In the genomic region with DNA sequence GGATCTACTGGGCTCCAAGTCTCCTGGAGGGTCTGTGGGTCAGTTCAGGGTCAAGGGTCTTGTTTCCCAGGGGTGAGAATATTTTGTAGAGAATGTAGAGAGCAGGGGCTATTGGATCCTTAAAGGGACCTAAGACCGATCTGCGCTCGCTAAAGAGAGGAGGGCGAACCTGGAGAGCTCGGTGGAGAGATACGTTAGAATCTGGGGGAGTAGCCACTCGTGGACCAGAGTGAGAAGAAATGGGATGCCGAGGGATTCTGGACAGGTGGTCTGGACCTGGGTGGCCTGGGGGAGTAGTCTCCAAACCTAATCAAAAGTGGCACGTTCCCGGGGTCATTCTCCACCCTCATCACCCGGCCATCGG, we compare ENCODE assay signal across 8 mouse cellular contexts. TPM values are rescaled to one million over a fixed set of nuclear protein-coding genes. Genes with fewer than 3 reads are reported as not detected.
DNase-seq lines count a peak whose midpoint lies in the region; ATAC-seq and TF ChIP-seq lines count a peak whose summit lies in the region.

No protein-coding gene starts in this region.

- H3K4me2 ChIP-seq in lung, embryonic 15.5 days = peak overlapping the region; percentile 77
- peak overlapping the region; percentile 84 for H3K4me2 ChIP-seq in limb, embryonic 11.5 days (ENCODE audit: low read depth, severe bottlenecking)

- under 1% methylated on average over 12 of the region's 12 CpGs for WGBS in lung, embryonic 15.5 days
- WGBS in limb, embryonic 11.5 days = 1% methylated on average over 12 of the region's 12 CpGs
- 2% methylated on average over 12 of the region's 12 CpGs for WGBS in small intestine, adult 2 months

- no peaks in the 10 kb centered on the region for H3K36me3 ChIP-seq in lung, embryonic 15.5 days
- no peaks in the 10 kb centered on the region for H3K36me3 ChIP-seq in limb, embryonic 11.5 days (ENCODE audit: control insufficient read depth, insufficient read depth, low read length)
- H3K36me3 ChIP-seq in small intestine, adult 2 months (ENCODE audit: control insufficient read depth, insufficient read depth, low read length) = no peaks in the 10 kb centered on the region

- H3K9ac ChIP-seq in lung, embryonic 15.5 days = peak overlapping the region; percentile 43
- peak overlapping the region; percentile 30; the same call in 1 of the 2 replicates for H3K9ac ChIP-seq in limb, embryonic 11.5 days (ENCODE audit: low read length)

- peaks cover 44% of the 10 kb centered on the region for H3K4me1 ChIP-seq in lung, embryonic 15.5 days
- H3K4me1 ChIP-seq in limb, embryonic 11.5 days (ENCODE audit: control insufficient read depth, insufficient read depth, low read length) = peaks cover 15% of the 10 kb centered on the region; the same call in 1 of the 2 replicates
- H3K4me1 ChIP-seq in small intestine, adult 2 months (ENCODE audit: control insufficient read depth, insufficient read depth, insufficient read length, low read length) = peaks cover 6% of the 10 kb centered on the region

- ATAC-seq in lung, embryonic 15.5 days (ENCODE audit: borderline replicate concordance, extremely low read depth, low FRiP score, low TSS enrichment) = no peak
- no peak for ATAC-seq in limb, embryonic 11.5 days (ENCODE audit: insufficient number of reproducible peaks, low FRiP score, low TSS enrichment, low read depth)

- TF ChIP-seq CTCF in small intestine, adult 2 months (IDR thresholded peaks at IDR 0.05; ENCODE audit: extremely low read depth, insufficient read length, insufficient replicate concordance, low read depth, low read length) = no peak

- peak overlapping the region; percentile 43 for H3K4me3 ChIP-seq in lung, embryonic 15.5 days
- H3K4me3 ChIP-seq in limb, embryonic 11.5 days (ENCODE audit: low read depth, low read length) = peak overlapping the region; percentile 32
- H3K4me3 ChIP-seq in small intestine, adult 2 months (ENCODE audit: low read depth, low read length) = peak overlapping the region; percentile 57

- H3K27ac ChIP-seq in lung, embryonic 15.5 days = peak overlapping the region; percentile 48
- no peak overlapping the region for H3K27ac ChIP-seq in limb, embryonic 11.5 days (replicated peaks; ENCODE audit: low read depth, low read length)
- no peak overlapping the region for H3K27ac ChIP-seq in small intestine, adult 2 months (ENCODE audit: insufficient read depth, low read depth, low read length)

- TF ChIP-seq POLR2A in small intestine, adult 2 months (IDR thresholded peaks at IDR 0.05; ENCODE audit: low read depth, low read length) = no peak

- H3K27me3 ChIP-seq in lung, embryonic 15.5 days = peaks cover 26% of the 10 kb centered on the region
- peaks cover 27% of the 10 kb centered on the region for H3K27me3 ChIP-seq in limb, embryonic 11.5 days (ENCODE audit: control insufficient read depth, insufficient read depth, low read length)
- H3K27me3 ChIP-seq in small intestine, adult 2 months (ENCODE audit: control insufficient read depth, insufficient read depth, low read length) = peaks cover 18% of the 10 kb centered on the region

- DNase-seq in adrenal gland, adult 2 months = peak; percentile 14
- DNase-seq in adrenal gland, postnatal 36 days = no peak
- DNase-seq in lung, postnatal 14 days = no peak
- DNase-seq in limb, embryonic 11.5 days (ENCODE audit: low spot score) = peak; percentile 47
- no peak for DNase-seq in urinary bladder, postnatal 4 days (ENCODE audit: low spot score in 2 of 2)
- DNase-seq in frontal cortex, postnatal 36 days (ENCODE audit: low spot score in 2 of 2) = no peak

- H3K9me3 ChIP-seq in lung, embryonic 15.5 days = no peaks in the 10 kb centered on the region
- no peaks in the 10 kb centered on the region for H3K9me3 ChIP-seq in limb, embryonic 11.5 days (ENCODE audit: control insufficient read depth, low read length)

RNA-seq across cellular contexts. Expression of a gene that starts 0.4 kb away (rescaled TPM):
- 10 to 100 TPM; 13.3 to 16.5 TPM for total RNA-seq in adrenal gland, adult 2 months (2021)
- polyA plus RNA-seq in adrenal gland, adult 2 months (2012; rRNA removed) = 2.0 and 2.3 TPM in 2 replicates
- 1 to 10 TPM; 8.2 to 9.8 TPM for total RNA-seq in adrenal gland, postnatal 36 days (2021)
- polyA plus RNA-seq in lung, embryonic 15.5 days (2015; fragmentation: Nextera tagmentation; extraction: Ambion mirVana) = 6.3 and 7.8 TPM in 2 replicates
- polyA plus RNA-seq in limb, embryonic 11.5 days (2014; fragmentation: Nextera tagmentation; extraction: Ambion mirVana) = 0.63 and 0.94 TPM in 2 replicates
- polyA plus RNA-seq in small intestine, adult 2 months (2012; rRNA removed) = 0.18 and 0.25 TPM in 2 replicates

RNA-seq across cellular contexts. Expression of a gene that starts 27.4 kb away (rescaled TPM):
- total RNA-seq in adrenal gland, adult 2 months (2021) = 10 to 100 TPM in 1 of 2 experiments, 1 to 10 TPM in 1; 9.1 to 11.2 TPM
- 19.2 and 24.0 TPM in 2 replicates for polyA plus RNA-seq in adrenal gland, adult 2 months (2012; rRNA removed)
- total RNA-seq in adrenal gland, postnatal 36 days (2021) = 10 to 100 TPM in 1 of 2 experiments, 1 to 10 TPM in 1; 9.6 to 11.9 TPM
- polyA plus RNA-seq in lung, embryonic 15.5 days (2015; fragmentation: Nextera tagmentation; extraction: Ambion mirVana) = 10.9 and 13.5 TPM in 2 replicates
- 5.8 and 7.5 TPM in 2 replicates for polyA plus RNA-seq in limb, embryonic 11.5 days (2014; fragmentation: Nextera tagmentation; extraction: Ambion mirVana)
- 8.7 and 13.6 TPM in 2 replicates for polyA plus RNA-seq in small intestine, adult 2 months (2012; rRNA removed)

RNA-seq across cellular contexts. Expression of a gene that starts 34.8 kb away (rescaled TPM):
- total RNA-seq in adrenal gland, adult 2 months (2021) = 1 to 10 TPM; 2.7 TPM
- 7.6 and 9.6 TPM in 2 replicates for polyA plus RNA-seq in adrenal gland, adult 2 months (2012; rRNA removed)
- total RNA-seq in adrenal gland, postnatal 36 days (2021) = 1 to 10 TPM; 3.5 to 4.2 TPM
- 4.9 and 7.3 TPM in 2 replicates for polyA plus RNA-seq in lung, embryonic 15.5 days (2015; fragmentation: Nextera tagmentation; extraction: Ambion mirVana)
- polyA plus RNA-seq in limb, embryonic 11.5 days (2014; fragmentation: Nextera tagmentation; extraction: Ambion mirVana) = 0.67 and 0.89 TPM in 2 replicates
- 2.3 and 16.9 TPM in 2 replicates for polyA plus RNA-seq in small intestine, adult 2 months (2012; rRNA removed)

Comparison
In these comparisons a context has a peak if more than half of its experiments do, and no peak if none do; other contexts are left out.
1. DNase-seq: peak in adrenal gland, adult 2 months (single experiment) and limb, embryonic 11.5 days (single experiment); none in adrenal gland, postnatal 36 days (0 of 2), lung, postnatal 14 days (single experiment), urinary bladder, postnatal 4 days (0 of 2) and frontal cortex, postnatal 36 days (0 of 2).
2. Peak in every context shown above with its lines, with median percentiles within 50 percentile points of each other: H3K4me3 ChIP-seq.